Mouse (Mus musculus) MEL (cell line): ENCODE results near the gene Pnldc1.

ENCODE experiments used
- CTCF ChIP-seq, 3 experiments: IDR thresholded peaks in 2 of 3; conservative IDR thresholded peaks in 1 of 3; 2 replicates each; pipeline ENCODE4 v1.5.1; 2011 to 2012; ENCODE audit warnings: low read length in 3 of 3, low read depth in 2 of 3, mild to moderate bottlenecking in 2 of 3, improper control_type of control experiment in 1 of 3, inconsistent platforms in 1 of 3, mixed read lengths in 1 of 3, moderate library complexity in 1 of 3; ENCODE audit not compliant: control insufficient read depth in 1 of 3, insufficient read depth in 1 of 3, poor library complexity in 1 of 3, severe bottlenecking in 1 of 3
- EP300 ChIP-seq, 2 experiments: IDR thresholded peaks; 2 replicates each; pipeline ENCODE4 v1.6.1; 2011; ENCODE audit warnings: improper control_type of control experiment in 2 of 2, low read length in 2 of 2, low read depth in 1 of 2, mild to moderate bottlenecking in 1 of 2
- GATA1 ChIP-seq: IDR thresholded peaks from 2 replicates; pipeline ENCODE4 v1.6.1; 2011; ENCODE audit warnings: low read depth, low read length, improper control_type of control experiment
- HCFC1 ChIP-seq: IDR thresholded peaks from 2 replicates; pipeline ENCODE4 v1.6.1; 2012; ENCODE audit warnings: low read depth, mild to moderate bottlenecking, inconsistent platforms, low read length, improper control_type of control experiment, moderate library complexity
- JUND ChIP-seq: IDR thresholded peaks from 2 replicates; pipeline ENCODE4 v1.6.1; 2011; ENCODE audit warnings: low read depth, mild to moderate bottlenecking, improper control_type of control experiment, low read length
- POLR2A ChIP-seq, 2 experiments: IDR thresholded peaks; 2 replicates each; pipeline ENCODE4 v1.6.1; 2011 to 2012; ENCODE audit warnings: low read length in 2 of 2, mild to moderate bottlenecking in 2 of 2, control low read depth in 1 of 2, improper control_type of control experiment in 1 of 2, low read depth in 1 of 2, moderate library complexity in 1 of 2; ENCODE audit not compliant: control insufficient read depth in 1 of 2, insufficient read depth in 1 of 2, poor library complexity in 1 of 2
- RCOR1 ChIP-seq: IDR thresholded peaks from 2 replicates; pipeline ENCODE4 v1.6.1; 2012; ENCODE audit warnings: low read depth, mild to moderate bottlenecking, inconsistent platforms, low read length, improper control_type of control experiment
- TAL1 ChIP-seq: IDR thresholded peaks from 2 replicates; pipeline ENCODE4 v1.6.1; 2012; ENCODE audit warnings: mild to moderate bottlenecking, inconsistent platforms, low read length, moderate library complexity, mixed read lengths
- TCF12 ChIP-seq: IDR thresholded peaks from 2 replicates; pipeline ENCODE4 v1.6.1; 2014; ENCODE audit warnings: low read depth, mild to moderate bottlenecking, inconsistent platforms, low read length, improper control_type of control experiment, moderate library complexity
- UBTF ChIP-seq: IDR thresholded peaks from 2 replicates; pipeline ENCODE4 v1.6.1; 2012; ENCODE audit warnings: low read depth, mild to moderate bottlenecking, inconsistent platforms, low read length, improper control_type of control experiment, moderate library complexity, borderline replicate concordance; ENCODE audit not compliant: insufficient read depth

DNA sequence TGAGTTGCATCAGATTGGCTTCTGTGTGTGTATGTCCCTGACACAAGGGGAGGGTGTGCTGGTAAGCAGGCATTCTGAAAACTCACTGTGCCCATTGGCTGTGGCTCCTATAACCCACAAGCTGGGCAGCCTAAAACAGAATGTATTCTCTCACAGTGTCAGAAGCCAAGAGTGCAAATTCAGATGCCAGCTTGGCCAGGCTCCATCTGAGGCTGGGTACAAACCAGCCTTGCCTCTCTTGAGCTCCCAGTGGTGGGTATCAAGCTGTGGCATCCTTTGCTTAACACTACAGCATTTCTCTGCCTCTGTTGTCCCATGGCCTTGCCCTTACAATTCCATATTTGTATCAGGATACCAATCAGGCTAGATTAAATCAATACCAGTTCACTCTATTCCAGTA, 45.9 kb downstream of the Pnldc1 start:
- TF ChIP-seq TCF12 (no peak), JUND (no peak), EP300 (IDR thresholded peaks at IDR 0.05; ENCODE audit: low read depth in 1 of 2, low read length in 2 of 2) (no peak), RCOR1 (no peak), POLR2A (IDR thresholded peaks at IDR 0.05; ENCODE audit: control insufficient read depth in 1 of 2, insufficient read depth in 1 of 2, low read depth in 1 of 2, low read length in 2 of 2, poor library complexity in 1 of 2) (no peak), CTCF (IDR thresholded peaks at IDR 0.05 in 2 of 3, conservative IDR thresholded peaks at IDR 0.05 in 1 of 3; ENCODE audit: control insufficient read depth in 1 of 3, insufficient read depth in 1 of 3, low read depth in 2 of 3, low read length in 3 of 3, poor library complexity in 1 of 3, severe bottlenecking in 1 of 3) (no peak), UBTF (no peak), GATA1 (no peak), TAL1 (no peak), HCFC1 (no peak)
